Mouse (Mus musculus) brain, adult 2 months (tissue): ENCODE measurements around the gene Rpl28.
A peak's percentile ranks its signal among the peaks of the same experiment; 100 is the strongest.
"Not testable (repeated sequence)": the region's sequence is repeated elsewhere in the genome, so short reads cannot be mapped to it uniquely, and the experiment has no call there.

ENCODE experiments used
- DNase-seq: peaks from one replicate; pipeline ENCODE4 v3.0.0; 2011; ENCODE audit warnings: low read depth, low spot score

Gene Rpl28

DNA sequence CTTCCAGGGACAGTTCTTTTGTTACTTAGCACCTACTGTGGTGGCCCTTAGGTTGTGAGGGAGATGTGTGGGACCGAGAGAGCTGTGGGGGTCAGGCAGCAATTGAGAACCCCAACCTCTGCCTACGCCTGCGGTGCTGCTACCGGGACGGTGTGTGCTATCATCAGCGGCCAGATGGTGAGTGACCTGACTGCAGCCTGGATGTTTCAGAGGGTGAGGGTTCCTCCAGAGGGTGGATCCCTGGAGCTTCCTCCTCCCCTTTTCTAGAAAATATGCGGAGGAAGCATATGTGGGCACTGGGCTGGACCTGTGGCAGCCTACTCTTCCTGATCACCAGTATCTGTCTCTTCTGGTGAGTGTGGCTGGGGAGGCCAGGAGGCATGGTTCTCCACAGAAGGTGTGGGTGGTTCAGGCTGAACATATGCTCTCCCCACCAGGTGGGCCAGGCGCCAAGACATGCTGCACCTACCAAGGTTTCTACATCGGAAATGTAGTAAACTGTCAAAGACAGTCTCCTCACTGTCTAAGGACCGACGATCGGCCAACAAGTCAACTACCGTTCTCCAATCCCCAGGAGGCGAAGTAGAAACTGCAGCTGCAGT, 8.9 kb upstream of the Rpl28 start:
- DNase-seq = peak; percentile 92

DNA sequence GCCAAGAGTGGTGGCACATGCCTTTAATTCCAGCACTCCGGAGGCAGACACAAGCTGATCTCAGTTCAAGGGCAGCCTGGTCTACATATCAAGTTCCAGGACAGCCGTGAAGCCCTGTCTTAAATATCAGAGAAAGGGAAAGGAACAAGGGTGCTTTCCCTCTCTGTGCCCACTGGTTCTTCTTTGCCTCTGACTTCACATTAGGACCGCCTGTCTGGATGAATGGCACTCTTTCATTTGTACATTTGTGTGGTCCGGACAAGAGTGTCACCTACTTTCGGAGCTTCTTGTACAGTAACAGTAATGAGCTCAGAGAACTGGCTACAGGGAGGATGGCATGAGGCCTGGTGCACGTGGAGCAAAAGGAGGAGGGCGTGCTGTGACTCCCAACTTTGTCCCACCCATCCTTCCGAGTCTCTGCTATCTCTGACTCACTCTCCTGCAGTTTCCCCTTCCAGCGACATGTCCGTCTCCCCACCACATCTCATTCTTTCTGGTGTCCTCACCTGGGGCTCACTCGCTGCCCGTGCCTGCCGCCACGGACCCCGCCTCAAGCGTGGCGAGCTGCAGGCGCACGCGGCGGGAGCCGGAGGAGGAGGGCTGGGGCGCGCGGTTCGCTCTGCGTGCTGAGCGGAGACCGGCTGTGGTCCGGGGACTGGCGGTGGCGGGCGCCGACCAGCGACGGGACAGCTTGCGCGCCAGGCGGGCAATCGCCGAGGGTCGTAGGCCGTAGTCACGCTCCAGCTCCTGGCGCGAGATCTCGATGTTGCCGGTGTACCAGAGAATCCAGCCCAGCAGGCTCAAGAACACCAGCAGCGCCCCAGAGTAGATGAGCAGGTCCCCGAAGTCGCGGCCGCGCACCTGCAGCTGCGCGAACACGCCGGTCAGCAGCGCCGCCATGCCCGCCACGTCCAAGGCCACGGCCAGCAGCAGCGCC, 3.9 kb upstream of the Rpl28 start:
- DNase-seq = peak; percentile 70

DNA sequence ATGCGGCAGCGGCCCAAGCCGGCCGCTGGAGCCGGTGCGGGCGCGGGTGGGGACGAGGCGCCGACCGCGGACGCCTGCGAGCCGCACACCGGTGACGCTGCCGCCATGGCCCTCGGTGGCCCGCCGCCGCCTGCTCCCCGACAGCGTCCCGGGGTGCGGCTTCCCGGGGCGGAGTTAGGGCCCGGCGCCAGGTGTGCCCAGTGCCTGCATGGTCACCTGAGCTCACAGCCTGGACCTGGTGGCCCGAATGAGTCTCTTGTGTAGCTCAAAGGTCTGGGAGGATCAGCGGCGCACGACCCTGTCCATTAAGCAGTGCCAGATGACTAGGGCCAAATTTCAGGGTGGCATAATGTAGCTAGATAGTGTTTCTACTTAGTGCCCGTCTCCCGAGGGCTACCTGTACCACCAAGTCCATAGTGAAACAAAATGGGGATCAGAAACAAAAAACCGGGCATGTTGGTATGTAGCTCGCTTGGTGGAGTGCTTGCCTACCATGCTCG, 3.2 kb upstream of the Rpl28 start, which contains the start of gene Tmem238:
TSS of gene Tmem238 (minus strand) at position 221 of the 500 bp plus-strand sequence.
- peak; percentile 68 for DNase-seq

DNA sequence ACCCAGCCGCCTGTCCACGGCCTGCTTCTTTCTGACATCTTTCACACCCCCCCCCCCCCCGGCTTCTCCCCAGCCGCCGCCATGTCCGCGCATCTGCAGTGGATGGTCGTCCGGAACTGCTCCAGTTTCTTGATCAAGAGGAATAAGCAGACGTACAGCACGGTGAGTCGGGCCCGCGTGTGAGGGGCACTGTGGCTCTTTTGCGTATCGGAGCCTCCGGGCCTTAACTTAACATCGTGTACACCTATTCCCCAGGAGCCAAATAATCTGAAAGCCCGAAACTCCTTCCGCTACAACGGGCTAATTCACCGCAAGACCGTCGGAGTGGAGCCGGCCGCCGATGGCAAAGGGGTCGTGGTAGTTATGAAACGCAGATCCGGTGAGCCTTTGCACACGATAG, 574 bp downstream of the Rpl28 start:
- DNase-seq = not testable (repeated sequence)

DNA sequence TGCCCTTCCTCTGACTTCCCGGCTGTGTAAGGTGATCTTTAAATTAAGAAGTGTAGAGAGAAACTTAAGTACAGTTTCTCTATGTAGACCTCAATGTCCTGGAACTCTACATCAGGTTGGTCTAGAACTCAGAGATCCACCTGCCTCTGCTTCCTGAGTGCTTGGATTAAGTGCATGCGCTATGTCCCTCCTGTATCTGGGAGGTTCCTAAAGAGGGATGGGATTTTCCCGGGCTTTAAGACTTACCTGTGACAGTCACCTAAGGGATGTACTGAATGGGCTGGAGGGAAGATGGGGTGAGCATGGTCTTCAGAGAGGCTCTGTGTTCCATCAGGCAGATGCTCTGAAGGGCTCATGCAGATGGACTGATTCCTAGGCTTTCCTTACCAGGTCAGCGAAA, 1.0 kb downstream of the Rpl28 start:
- DNase-seq = no peak

DNA sequence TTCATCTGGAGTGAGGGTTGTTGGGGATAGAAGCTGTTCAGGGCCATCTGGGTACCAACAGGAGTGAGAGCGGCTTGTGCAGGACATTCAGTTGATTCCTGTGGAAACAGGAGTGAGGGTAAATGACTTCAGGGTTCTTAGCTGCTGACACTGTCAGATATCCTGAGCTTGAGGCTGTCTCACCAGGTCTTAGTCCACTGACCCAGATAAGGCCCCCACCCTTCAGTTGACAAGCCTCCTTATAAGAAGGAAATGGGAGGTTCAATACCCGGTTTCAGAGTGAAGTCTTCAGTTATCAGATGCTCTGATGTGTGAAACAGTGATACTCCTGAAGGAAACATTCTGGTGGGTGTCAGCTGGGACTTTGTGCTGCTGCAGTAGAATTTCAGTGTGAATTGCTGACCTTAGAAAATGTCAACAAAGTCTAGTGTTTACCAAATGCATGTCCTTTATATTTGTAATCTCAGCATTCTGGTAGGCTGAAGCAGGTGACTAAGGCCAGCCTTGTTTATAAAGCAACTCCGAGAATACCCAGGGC, 2.0 kb downstream of the Rpl28 start:
- no peak for DNase-seq

DNA sequence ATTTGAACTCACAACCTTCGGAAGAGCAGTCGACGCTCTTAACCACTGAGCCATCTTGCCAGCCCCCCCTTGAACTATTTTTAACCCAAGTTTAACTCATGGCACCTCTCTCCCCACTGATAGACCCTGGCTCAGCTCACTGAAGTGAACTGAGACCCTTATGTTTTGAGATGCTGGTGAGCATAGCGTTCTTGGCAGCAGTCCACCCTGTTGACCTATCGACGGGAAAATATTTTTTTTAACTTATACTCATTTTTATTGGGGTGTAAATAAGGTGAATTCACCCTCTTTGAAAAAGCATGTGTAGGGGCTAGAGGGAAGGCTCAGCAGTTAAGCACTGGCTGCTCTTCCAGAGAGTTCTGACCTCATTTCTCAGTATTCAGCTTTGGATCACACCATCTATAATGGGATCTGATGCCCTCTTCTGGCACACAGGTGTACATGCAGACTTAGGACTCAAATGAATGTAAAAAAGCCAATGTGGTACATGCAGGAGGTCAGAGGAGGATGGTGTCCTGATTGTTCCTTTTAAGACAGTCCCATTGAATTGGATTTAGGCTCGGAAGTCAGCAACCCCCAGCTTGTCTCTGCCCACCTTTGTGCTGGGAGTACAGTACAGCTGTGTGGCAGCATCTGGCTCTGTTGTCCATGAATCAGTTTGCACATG, 3.2 kb downstream of the Rpl28 start:
- peak; percentile 82 for DNase-seq

DNA sequence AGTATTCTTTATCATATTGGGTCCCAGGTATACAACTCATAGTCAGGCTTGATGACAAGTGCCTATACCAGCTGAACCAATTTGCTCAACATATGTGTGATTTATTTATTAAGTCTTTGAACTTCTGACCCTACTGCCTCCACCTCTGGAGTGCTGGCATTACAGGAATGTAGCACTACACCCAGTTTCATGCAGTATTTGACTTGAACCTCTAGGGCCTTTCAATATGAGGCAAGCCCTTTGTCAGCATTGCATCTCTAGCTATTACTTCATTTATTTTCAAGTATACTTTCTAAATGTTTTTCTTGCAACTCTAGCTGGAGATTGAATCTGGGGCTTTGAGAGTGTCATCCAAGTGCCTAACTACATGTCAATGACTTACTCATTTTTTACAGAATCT, 9.6 kb downstream of the Rpl28 start:
- no peak for DNase-seq

DNA sequence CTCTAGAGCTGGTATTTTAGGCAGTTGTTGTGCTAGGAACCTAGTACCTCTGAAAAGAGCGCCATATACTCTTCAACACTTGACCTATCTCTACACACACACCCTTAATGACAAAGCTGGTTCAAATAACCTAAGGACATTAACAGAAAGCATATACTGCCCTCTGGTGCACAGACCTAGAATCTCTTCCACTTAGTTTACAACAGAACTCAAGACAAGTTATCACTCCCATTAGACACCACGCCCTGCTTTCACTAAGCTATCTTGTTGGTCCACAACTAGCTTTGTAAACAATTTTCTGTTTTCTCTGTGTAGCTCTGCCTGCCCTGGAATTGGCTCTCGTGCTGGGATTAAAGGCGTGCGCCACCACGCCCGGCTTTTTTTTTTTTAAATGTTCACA, 14.0 kb downstream of the Rpl28 start:
- peak; percentile 81 for DNase-seq

DNA sequence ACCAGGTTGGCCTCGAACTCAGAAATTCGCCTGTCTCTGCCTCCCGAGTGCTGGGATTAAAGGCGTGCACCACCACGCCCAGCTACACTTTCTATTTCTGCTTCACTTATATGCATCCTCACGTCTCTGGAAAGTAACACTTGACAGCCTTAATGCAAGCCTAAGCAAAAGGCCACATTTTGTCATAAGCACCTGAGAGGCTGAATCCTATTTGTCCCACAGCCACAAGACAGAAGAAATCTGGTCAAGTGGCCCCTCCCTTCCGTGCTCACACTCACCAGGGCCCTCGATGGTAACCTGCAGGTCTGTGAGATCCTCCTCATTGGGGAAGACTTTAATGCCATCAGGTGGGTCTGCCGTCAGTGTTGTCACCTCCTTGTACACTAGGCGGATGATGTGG, 18.5 kb downstream of the Rpl28 start:
- DNase-seq = not testable (repeated sequence)

DNA sequence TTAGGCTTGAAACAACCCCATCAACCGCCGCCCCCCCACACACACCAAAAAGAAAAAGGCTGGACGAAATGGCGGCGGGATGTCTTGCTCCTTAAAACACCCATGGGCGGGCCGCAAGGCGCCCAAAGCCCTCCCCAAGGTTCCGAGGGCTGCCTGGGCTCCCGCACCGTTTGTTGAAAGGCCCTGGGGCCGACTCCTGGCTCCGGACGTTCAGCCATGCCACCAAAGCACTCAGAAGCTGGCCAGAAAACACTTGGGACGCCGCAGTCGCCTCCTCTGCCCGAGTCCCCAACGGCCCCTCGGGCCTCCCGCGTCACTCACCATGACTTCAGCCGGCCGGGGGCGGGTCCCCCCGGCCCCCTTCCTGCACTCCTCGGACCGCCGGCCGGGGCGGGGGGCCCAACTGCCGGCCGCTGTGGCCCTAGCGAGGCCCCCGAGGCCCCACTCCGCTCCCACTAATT, 19.2 kb downstream of the Rpl28 start:
- DNase-seq = no peak

DNA sequence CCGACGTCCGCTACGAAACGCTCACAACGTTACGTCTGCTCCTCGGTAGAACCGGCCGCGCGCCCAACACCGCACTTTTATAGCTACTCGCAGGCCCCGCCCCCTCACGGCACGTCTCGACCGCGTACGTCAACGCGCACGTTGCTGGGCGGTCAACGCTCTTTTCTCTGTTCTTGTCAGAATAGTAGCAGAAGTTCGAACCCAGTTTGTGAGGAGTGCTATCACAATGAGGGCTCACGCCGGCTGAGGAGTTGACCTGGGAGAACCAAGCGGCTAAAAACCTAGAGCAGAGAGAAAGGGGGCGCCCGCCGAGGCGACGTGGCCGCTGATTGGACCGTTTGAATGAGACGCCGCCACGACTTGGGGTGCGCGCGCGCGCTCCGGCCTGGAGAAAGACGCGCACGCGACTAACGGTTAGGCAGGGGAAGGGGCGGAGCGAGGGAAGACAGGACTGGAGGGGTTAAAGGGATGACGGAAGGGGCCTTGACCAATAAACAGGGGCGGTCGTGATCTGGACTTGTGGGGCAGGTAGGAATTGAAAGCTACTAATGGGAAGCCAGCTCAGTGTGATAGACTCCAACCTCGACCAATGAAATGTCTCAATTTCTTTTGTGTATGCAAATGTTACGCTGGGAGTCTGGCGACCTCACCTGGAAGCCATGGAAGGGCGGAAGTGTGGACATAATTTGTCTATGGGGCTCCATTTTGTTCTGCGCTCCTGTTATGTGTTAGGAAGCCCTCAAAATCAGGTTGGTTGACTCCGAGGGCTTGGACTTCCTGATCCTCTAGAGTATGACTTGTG, 19.8 kb downstream of the Rpl28 start, which contains the start of gene Ube2s:
TSS of gene Ube2s (minus strand) at position 288 of the 802 bp plus-strand sequence.
- peak; percentile 100 for DNase-seq

DNA sequence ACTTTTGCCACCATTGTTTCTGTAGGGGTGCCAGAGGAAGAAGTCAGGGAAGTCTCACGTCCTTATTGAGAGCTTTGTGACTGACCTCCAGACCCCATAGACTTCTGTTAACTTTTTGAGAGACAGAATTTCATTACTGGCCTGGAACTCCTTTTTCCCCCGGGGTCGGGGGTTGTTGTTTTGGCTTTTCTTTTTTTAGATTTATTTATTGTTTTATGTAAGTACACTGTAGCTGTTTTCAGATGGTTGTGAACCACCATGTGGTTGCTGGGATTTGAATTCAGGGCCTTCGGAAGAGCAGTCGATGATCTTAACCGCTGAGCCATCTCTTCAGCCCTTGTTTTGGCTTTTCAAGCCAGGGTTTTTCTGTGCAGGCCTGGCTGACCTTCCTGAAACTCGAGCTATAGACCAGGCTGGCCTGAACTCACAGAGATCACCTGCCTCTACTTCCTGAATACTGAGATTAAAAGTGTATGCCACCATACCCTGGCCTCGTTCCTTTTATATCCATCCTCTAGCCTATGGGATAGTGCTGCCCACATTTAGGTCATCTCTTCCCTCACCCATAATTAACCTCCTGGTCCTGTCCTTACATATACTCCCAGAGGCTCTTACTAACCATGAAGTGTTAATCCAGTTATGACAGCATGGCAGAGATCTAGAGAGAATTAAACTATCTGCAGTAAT, 20.6 kb downstream of the Rpl28 start:
- DNase-seq = no peak

DNA sequence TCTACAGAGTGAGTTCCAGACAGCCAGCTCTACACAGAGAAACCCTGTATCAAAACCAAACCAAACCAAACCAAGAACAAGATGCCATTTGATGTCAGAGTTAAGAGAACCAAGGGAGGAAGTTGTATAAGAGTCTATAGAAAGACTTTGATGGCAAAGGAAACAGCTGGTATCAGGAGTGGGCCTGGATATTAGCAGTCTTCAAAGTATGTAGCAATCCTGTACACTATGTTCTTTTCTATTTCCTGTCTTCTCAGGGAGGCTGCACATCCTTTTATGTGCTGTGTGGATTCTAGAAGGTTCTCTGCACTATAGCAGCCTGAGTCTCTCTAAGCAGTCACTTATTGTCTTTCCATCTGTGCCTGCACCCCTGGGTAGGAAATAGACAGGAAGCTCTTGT, 23.9 kb downstream of the Rpl28 start:
- no peak for DNase-seq

DNA sequence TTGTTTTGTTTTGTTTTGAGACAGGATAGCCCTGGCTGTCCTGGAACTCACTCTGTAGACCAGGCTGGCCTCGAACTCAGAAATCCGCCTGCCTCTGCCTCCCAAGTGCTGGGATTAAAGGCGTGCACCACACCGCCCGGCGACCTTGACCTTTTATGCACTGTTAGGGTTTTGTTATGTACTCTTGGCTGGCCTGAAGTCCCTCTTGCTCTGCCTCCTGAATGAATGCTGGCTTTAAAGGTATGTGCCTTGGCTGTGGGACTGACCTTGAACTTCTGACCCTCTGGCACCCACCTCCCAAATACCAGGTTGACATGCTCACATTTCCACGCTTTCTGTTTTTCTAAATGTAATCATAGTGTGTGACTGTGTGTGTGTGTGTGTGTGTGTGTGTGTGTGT, 28.3 kb downstream of the Rpl28 start:
- not testable (repeated sequence) for DNase-seq

DNA sequence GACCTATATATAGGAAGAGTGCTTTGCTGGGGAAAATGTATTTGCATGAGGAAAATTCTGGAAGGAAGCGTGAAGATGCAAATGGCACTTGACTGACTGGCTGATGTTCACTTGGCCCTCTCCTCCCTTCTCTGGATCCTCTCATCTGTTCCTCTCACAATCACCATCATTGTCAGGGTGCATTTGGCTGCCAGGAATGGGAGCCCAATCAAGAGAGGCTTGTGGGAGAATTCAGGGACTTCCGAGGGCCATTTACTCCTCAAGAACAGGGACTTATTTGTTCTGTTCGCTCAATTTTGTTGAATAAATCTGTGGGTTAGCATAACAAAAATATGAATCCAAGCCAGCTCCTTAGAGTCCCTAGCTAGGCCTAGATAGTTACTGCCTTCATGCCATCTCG, 29.0 kb downstream of the Rpl28 start:
- DNase-seq = peak; percentile 87

DNA sequence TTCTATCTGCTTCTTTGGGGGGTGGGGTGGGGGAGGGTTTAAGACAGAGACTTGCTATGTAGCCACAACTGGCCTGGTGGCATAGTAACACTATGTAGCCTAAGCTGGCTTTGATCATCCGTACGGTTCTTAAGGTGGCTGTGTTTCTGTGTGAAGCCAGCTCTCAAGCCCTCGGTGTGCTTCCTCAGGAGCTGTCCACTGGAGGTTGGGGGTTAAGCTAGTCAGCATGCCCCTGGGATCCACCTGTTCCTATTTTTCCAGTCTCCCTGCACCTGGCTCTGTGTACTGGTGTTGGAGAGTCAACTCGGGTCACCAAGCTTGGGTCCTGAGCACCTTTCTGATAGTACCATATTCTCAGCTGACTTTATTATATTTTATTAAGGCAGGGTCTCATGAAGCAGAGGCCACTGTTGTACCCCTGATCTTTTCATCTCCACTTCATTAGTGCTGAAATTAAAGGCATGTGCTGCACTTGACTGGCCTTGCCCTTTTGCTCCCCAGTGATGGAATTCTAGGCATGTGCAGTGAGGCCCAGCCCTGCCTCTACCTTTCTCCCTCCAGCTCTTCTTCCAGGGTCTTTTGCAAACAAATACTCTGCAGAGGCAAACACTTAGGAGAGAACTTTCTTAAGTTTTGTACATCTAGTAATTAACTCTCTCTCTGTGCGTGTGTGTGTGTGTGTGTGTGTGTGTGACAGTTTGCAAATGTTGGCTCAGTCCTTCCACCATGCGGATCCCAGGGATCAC, 29.7 kb downstream of the Rpl28 start:
- no peak for DNase-seq

DNA sequence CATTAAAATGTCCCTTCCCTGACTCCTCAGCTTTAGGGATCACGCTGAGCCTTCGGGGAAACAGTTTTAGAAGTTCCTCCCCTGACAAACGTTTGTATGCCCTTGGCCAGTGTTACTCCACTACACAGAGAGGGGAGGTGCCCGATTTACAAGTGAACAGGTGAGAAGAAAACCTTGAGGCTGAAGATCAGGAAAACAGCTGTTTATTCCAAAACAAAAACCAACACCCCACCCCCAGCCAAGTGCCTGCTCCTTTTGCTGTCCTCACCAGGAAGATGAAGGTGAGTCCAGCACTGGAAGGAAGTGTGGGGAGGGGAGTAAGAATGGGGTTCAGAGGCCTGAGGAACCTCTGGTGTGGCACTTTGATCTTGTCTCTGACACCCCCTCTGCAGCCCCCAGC, 32.7 kb downstream of the Rpl28 start:
- DNase-seq = no peak

DNA sequence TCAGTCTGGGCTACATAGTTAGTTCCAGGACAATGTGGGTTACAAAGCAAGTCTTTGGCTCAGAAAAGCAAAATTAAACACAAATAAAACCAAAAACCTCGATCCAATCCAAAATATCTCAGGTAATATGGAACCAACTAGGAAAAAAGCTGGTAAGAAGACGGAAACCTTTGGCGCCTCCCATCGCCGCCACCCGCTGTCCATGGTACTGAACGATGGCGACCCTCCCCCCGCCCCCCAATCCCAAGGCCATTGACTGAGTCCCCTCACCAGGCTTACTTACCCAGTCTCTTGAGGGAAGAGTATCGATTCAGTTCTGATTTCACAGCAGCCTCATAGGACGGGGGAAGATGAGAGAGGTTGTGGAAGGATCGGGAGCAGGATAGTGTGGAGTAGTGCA, 37.8 kb downstream of the Rpl28 start:
- no peak for DNase-seq
